Mouse (Mus musculus) cortical plate, adult 2 months (tissue): ENCODE data around the gene Mael.

ENCODE experiments used
- CTCF ChIP-seq: fragments of 200-500 bp; IDR thresholded peaks from 2 replicates; pipeline ENCODE4 v1.5.1; 2011; ENCODE audit warnings: mild to moderate bottlenecking, control low read depth, low read length; ENCODE audit not compliant: insufficient read depth; ENCODE audit errors: extremely low read depth
- POLR2A ChIP-seq: fragments of 200-500 bp; IDR thresholded peaks from 2 replicates; pipeline ENCODE4 v1.6.1; 2011; ENCODE audit warnings: mild to moderate bottlenecking, low read length, control low read depth; ENCODE audit not compliant: insufficient read depth; ENCODE audit errors: extremely low read depth

DNA sequence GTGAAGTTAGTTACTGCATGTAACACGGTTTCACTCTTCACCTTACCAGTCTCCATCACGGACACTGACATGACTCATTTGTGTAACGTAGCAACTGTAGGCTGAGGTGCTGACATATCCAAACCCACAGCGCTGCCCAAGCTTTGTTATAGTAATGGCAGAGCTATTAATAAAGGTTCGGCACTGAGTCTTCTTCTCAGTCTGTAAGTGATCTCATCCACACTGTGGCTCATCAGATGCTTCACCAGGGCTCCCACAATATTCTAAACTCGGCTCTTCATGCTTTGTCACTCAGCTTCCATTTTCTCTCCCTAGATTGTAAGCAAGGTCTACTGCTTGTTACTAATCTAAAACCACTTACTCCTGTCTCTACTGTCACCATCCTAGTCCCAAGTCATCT, 29.2 kb downstream of the Mael start:
- TF ChIP-seq POLR2A, result no peak
- TF ChIP-seq CTCF, result no peak
